Mouse (Mus musculus) liver, adult (tissue): ENCODE measurements around the gene Cnn2.

ENCODE experiments used
- GATA4 ChIP-seq: IDR thresholded peaks from 2 replicates; pipeline ENCODE4 v1.6.1; 2014; ENCODE audit warnings: mild to moderate bottlenecking, low read length; ENCODE audit not compliant: insufficient replicate concordance

Cnn2 gene

DNA sequence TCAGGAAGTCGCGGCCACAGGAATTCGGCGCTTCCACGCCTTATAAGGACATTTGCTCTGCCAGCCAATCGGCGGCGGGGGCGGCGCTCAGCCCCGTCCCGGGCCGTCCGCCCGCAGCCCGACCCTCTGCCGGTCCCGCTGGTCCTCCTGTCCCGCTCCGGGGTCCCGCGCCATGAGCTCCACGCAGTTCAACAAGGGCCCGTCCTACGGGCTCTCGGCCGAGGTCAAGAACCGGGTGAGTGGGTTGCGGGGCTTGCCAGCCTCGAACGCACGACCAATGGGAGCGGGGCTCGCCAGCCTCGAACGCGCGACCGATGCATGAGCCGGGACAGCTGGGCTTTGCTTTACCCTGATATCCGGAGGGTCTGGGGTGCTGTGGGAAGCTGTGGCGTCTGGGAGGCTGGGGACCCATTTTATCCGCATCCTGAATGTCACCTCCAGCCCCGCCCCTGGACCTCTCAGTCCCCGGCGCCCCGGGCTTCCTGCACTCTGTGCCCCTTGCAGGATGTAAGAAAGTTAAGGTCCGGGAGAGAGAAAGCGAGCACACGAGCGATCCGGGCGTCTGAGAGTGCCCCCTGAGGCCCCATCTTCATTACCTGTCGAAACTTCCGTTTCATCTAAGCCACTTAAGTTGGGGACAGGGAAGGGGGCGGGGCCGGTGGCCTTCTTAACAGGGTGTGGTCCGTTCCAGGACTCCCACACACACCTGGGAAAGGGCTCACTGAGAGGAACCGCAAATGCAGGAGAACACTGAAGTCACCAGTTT is at the start of gene Cnn2:
TSS of gene Cnn2 (plus strand) at position 79 of the 766 bp plus-strand sequence.
- no peak for TF ChIP-seq GATA4

DNA sequence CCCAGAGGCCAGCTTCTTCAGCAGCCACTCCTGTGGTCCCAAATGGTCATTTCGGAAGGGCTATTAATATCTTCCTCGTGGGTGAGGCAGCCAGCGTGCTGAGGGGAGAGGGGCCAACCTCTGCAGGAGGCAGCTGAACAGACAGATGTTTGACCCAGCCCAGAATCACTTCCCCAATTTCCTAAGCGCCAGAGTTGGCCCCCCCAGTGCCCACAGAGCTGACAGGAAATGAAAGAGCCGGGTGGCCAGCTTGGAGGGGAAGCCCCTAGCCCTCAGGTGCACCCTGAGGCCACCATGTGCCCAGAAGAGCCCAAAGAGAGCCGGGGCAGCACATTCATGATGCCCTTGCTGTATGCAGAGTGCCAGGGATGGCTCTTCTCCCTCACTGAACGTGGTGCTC is 47.6 kb upstream of the Cnn2 start:
- no peak for TF ChIP-seq GATA4

DNA sequence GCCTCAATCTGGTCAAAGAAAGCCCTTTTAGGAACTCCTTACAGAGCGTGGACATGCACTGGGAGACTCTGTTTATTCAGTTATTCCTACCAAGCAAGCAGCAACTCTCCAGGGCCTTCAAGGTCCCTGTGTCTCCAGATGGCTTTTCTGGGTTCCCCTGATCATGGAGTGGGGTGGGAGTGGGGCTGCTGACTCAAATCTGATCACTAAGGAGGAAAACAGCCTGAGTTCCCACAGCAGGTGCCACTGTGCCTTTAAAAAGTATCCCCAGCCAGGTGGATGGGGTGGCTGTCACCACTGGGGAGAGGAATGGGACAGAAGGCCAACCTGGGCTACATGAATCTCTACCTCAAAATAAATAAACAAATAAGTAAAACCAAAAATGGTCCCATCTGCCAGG is 45.4 kb upstream of the Cnn2 start:
- TF ChIP-seq GATA4 = no peak

DNA sequence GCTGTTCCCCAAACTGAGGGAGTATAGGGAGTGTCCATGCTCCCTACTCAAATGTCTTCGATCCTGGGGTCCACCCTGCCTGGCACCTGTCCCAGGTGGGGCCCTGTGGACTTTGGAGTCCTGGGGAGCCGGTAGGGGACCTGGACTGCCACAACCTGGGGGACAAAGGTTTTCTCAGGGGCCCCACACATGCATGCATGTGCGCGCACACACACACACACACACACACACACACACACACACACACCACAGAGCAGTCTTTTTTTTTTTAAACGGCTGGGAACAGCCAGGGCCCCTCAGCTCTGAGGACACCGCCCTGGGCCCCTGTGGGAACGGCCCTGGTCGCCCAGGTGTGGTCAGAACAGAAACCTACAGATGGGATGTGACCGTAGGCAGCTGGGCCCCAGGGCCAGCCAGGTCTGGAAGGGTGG is 44.9 kb upstream of the Cnn2 start:
- no peak for TF ChIP-seq GATA4

DNA sequence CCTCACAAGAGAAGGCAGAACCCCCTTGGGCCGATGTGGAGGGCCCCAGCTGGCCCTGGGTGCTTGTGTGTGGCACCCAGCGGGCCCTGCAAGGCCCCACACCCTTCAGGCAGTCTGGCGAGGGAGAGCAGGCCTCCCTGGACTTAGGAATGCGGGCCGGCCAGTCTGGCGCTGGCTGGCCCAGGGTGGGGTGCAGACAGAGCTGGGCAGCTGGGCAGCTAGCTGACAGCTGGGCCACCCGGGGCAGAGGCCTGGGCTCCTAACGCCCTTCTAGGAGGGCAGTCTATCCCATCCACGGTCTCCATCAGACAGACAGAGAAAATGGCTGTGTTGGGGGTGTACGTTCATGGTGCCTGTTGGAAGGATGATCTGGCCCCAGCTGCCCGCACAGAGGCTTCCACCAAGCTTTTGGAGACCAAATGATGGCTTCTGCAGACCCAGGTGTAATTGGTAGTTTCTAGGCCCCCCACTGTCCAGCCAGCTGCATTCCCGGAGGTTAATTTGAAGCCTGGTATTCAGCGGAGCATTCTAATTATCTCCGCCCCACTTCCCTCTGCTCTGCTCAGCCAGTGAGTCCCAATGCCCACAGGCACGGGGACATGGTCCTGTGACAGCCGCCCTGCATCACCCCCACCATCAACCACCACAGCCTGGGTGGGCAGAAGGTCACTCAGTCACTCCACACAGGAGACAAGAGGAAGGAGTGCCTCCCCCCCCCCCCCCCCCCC is 42.7 kb upstream of the Cnn2 start:
- TF ChIP-seq GATA4 = no peak

DNA sequence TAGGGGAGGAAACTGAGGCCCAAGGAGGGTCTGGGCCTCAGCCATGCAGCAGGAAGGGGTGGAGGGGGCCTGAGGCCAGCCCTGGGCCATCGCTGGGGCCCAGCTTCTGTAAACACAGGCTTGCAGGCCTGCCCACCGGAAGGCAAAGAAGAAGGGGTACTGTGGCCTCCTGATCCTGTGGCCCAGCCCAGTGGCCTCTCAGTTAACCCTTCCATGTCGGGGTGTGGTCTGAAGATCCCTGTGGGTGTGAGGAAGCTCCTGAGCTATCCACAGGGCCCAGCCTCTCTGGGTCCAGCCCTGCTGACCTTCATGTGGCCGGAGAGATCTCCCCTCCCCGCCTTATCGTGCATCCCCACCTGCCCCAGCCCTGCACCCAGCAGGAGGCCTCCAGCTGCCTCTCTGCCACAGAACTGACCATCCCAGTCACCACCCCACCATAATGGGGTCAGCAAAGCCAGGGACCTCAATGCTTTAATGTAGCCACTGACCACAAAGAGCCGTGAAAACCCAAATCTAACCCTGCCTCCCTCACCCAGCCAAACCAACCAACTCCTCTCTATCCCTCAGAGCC is 41.5 kb upstream of the Cnn2 start:
- no peak for TF ChIP-seq GATA4

DNA sequence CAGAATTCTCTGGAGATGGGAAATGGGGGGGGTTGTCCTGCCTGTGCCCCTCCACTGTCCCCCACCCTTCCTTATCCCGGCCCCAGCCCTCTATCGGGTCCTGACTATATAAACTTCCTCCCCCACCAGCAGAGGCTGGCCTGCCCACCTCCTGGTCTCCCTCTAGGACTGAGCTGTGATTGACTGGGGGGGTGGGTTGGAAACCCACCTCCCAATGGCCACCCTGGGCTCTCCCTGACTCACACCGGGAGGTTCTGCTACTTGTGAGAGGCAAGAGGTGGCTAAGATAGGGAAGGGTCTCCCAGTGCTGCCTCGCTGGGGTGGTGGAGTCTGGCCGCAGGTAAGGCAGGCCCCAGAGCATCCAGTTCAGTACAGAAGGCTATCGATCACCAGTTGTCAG is 40.9 kb upstream of the Cnn2 start:
- TF ChIP-seq GATA4 = no peak

DNA sequence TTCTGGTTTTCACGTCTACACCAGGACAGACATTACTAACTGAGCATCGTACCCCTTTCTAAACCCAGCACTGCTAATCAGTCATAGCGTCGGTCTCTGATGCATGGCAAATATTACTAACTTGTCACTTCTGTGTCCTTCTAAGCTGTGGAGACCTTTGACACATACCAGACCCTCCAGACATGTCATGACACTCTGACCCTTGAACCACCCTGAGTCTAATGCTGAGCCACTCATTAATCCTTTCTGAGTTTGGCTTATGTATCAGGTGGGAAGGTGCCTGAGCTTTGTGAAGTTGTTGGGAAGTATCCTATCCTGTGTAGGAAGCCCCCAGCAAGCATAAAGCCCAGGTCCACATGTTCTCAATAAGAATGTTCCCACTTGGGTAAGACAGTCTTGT is 38.5 kb upstream of the Cnn2 start:
- TF ChIP-seq GATA4 = no peak

DNA sequence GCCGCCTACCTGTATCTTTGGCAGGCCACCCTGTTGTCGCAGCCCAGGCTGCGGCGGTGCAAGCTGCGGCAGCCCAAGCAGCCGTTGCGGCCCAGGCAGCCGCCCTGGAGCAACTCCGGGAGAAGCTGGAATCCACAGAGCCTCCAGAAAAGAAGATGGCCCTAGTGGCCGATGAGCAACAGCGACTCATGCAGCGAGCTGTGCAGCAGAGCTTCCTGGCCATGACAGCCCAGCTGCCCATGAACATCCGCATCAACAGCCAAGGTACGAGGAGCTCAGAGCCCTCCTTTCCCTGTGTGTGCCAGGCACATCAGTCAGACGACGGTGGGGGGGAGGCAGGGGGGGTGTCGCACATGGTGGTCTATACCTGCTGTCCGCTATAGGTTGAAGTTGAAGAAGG is 37.7 kb upstream of the Cnn2 start:
- TF ChIP-seq GATA4 = no peak

DNA sequence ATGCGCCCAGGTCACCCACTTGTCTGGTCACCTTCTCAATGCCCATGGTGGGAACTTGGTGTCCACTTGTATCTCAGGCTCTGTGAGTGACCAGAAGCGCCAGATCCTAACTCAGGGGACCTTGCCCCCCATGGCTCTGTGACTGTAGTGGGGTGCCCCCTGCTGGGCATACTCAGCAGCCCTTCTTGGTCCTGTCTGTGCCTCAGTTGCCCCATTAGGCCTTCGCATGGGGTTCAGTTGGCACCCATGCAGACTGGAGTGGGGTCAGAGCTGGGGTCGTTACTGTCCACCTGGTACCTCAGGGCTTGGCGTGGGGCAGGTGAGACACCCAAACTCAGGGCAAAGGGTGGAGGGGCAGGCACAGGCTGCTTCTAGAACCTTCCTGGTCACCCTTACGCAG is 34.4 kb upstream of the Cnn2 start:
- no peak for TF ChIP-seq GATA4

DNA sequence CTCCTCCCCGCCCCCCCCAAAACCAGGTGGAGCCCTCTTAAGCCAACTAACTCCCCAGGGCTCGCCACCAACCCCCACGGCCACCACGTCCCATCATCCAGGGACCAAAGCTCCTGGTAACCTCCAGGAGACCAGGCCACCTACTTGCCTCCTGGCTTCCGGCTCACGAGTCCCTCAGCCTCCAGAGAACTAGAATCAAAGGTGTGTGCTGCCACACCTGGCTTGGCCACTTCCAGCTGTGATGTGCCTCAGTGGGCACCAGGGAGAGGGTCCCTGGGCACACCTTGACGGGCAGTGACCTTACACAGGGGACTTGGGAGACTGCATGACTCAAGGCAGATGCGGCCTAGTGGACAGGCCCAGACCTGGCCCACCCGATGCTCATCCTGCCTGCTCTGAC is 32.7 kb upstream of the Cnn2 start:
- TF ChIP-seq GATA4 = no peak

DNA sequence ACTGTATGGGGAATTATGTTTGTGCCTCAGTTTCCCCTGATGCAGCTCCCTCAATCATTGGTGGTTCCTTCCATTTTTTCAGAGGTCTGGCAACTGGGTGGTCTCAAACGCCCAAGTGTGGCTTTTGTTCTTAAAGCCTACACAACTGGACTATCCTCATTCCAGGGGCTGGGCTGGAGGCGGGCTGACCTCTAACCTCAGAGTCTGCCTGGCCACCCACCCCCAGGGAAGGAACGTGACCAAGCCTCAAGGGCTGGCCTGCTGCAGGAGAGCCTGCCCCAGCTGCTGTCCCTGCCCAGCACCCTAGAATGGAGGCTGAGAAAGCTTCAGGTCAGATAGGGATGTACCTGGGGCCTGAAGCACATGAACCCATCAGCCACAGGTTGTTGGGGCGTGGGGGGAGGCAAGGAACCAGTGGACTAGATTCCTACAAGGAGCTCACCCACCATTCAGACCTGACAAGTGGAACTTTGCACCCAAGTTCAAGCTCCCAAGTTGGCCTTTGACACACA is 31.7 kb upstream of the Cnn2 start:
- TF ChIP-seq GATA4 = no peak

DNA sequence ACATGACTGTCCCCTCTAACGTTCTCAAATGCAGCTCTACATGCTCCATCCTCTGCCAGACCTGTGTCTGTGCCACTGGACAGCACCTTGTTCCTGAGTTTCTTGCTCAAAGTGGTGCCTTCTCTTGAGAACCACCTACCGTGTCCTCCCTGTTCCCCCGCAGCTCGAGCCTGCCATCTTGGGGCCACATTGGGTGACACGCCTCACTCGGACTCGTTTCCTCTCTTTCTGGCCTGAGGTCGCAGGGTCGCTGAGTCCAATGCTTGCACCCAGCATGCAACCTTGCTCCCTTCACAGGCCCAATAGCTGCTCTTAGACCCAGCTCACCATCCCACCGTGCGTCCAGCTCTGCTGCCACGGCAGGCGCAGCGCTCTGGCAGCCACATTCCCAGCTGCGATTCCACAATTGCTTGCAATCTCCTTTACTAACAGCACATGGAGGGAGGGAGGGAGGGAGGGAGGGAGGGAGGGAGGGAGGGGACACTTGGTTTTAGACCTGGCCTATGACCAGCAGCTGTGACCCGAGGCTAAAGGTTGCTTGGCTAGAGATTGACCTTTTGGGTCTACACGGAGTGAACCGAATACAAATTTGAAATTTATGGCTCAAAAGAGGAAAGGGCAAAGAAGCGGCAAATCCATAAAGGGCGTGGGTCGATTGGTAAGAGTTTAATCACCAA is 30.1 kb upstream of the Cnn2 start:
- no peak for TF ChIP-seq GATA4

DNA sequence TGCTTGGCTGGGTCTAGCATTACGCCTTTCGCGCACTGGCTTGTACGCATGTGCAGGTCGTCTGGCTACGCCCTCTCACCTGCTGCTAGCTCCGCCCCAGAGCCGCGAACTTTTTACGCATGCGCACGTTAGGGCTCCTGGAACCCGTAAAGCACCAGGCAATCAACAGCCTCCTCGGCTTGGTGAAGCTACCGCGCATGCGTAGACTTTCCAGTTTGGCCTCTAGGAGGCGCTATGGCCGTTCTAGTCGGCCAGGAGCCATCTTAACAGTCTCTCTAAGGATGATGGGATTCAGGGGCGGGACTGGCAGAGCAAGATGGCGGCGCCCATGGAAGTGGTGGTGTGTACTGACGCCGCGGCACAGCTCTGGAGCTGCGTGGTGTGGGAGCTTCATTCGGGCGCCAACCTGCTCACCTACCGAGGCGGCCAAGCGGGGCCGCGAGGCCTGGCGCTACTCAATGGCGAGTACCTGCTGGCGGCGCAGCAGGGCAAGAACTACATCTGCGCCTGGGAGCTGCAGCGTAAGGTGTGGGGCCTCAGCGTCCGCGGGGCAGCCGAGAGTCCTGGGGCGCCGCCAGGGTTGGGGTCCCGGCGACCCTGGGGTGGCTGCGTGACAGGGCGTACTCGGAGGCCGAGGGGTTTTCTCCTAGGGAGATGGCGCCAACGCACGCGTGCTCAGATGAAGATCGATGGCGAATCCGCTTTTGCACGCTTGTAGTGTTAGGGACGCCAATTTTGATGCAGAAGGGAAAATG is 28.4 kb upstream of the Cnn2 start, which contains the start of gene Wdr18:
TSS of gene Wdr18 (plus strand) at position 306 of the 755 bp plus-strand sequence.
- TF ChIP-seq GATA4 = no peak
